Mouse (Mus musculus) liver, embryonic 16.5 days (tissue): ENCODE results near the gene Mepce. TPM values are rescaled to one million over a fixed set of nuclear protein-coding genes. Genes with fewer than 3 reads are reported as not detected.
"Not testable (repeated sequence)": the region's sequence is repeated elsewhere in the genome, so short reads cannot be mapped to it uniquely, and the experiment has no call there.

ENCODE experiments used
- ATAC-seq: fragments of 200-750 bp; cut with Nextera tagmentation; 2 replicates; pipeline ENCODE4 v1.8.0; 2017; ENCODE audit warnings: low read depth, mild to moderate bottlenecking, moderate number of reproducible peaks, moderate library complexity
- H3K27ac ChIP-seq: fragments of 300-500 bp; sonication (generic); 2 replicates; pipeline ENCODE4 v1.5.1; 2014; ENCODE audit warnings: mild to moderate bottlenecking, low read length
- H3K27me3 ChIP-seq: fragments of 300-500 bp; sonication (generic); 2 replicates; pipeline ENCODE4 v1.6.1; 2014; ENCODE audit warnings: low read depth, low read length, mixed read lengths; ENCODE audit not compliant: control insufficient read depth, insufficient read depth
- H3K36me3 ChIP-seq: fragments of 300-500 bp; sonication (generic); 2 replicates; pipeline ENCODE4 v1.6.1; 2014; ENCODE audit warnings: mild to moderate bottlenecking; ENCODE audit not compliant: control insufficient read depth, insufficient read depth
- H3K4me1 ChIP-seq: fragments of 300-500 bp; sonication (generic); 2 replicates; pipeline ENCODE4 v1.6.1; 2014; ENCODE audit warnings: low read depth, low read length, mixed read lengths; ENCODE audit not compliant: control insufficient read depth
- H3K4me2 ChIP-seq: fragments of 300-500 bp; sonication (generic); 2 replicates; pipeline ENCODE4 v1.6.1; 2014; ENCODE audit warnings: low read depth, low read length, mixed read lengths
- H3K4me3 ChIP-seq: fragments of 300-500 bp; sonication (generic); 2 replicates; pipeline ENCODE4 v1.5.1; 2014; ENCODE audit warnings: low read depth, mild to moderate bottlenecking, low read length
- H3K9ac ChIP-seq: fragments of 300-500 bp; sonication (generic); 2 replicates; pipeline ENCODE4 v1.6.1; 2014; ENCODE audit warnings: low read depth, low read length
- H3K9me3 ChIP-seq: fragments of 300-500 bp; sonication (generic); replicated peaks from 2 replicates; pipeline ENCODE4 v1.6.1; 2016; ENCODE audit warnings: low read length; ENCODE audit not compliant: control insufficient read depth
- WGBS: fragments of 180-500 bp; shearing (Covaris S2); extraction: QIAGEN DNeasy Blood & Tissue Kit; methylation state at CpG from one replicate; pipeline ENCODE4 v1.1.7; 2014; ENCODE audit not compliant: insufficient replicate concordance; 5-methylcytosine and 5-hydroxymethylcytosine counted together
- polyA plus RNA-seq: library from polyadenylated mRNA; unstranded; fragments of >200 nt; fragmentation: Nextera tagmentation; extraction: Ambion mirVana; gene quantifications from 2 replicates; pipeline ENCODE4 v1.2.1, GENCODE M21; 2015

Gene Mepce
- polyA plus RNA-seq: 3.8 and 4.6 TPM in 2 replicates

- peak within 1 kb of the TSS; percentile 99 for H3K4me2 ChIP-seq
- peaks cover 13% of the 10 kb centered on the region for H3K36me3 ChIP-seq
- peak within 1 kb of the TSS; percentile 88 for H3K4me3 ChIP-seq
- peaks cover 31% of the 10 kb centered on the region for H3K4me1 ChIP-seq
- no peaks in the 10 kb centered on the region for H3K27me3 ChIP-seq
- peak within 1 kb of the TSS; percentile 100 for H3K27ac ChIP-seq
- under 1% methylated on average over 48 of the region's 48 CpGs for WGBS
- H3K9ac ChIP-seq: peak within 1 kb of the TSS; percentile 95
- peak; percentile 58 for ATAC-seq
- H3K9me3 ChIP-seq: no peaks in the 10 kb centered on the region
Measured at GRCm38 (mm10) chr5:137787151-137787928, at the start of gene Mepce, which contains the start of gene Zcwpw1. Mepce (minus strand) TSS chr5:137787655. Zcwpw1 (plus strand) TSS chr5:137787798.

- not testable (repeated sequence) for H3K4me1 ChIP-seq, ATAC-seq, H3K4me2 ChIP-seq, H3K9ac ChIP-seq, H3K27ac ChIP-seq, H3K36me3 ChIP-seq, H3K9me3 ChIP-seq, H3K4me3 ChIP-seq, H3K27me3 ChIP-seq
Measured at GRCm38 (mm10) chr5:137837110-137837509, 49.7 kb upstream of the Mepce start.

GRCm38 (mm10) chr5:137836611-137837010 is 49.2 kb upstream of the Mepce start:
- Histone ChIP-seq H3K4me3 (no peak overlapping the region), H3K9me3 (no peaks in the 10 kb centered on the region), H3K4me2 (no peak overlapping the region), H3K36me3 (no peaks in the 10 kb centered on the region), H3K27me3 (no peaks in the 10 kb centered on the region), H3K27ac (no peak overlapping the region), H3K9ac (no peak overlapping the region), H3K4me1 (no peaks in the 10 kb centered on the region)
- ATAC-seq: no peak

- 29% methylated on average over 2 of the region's 2 CpGs for WGBS
Measured at GRCm38 (mm10) chr5:137835966-137836520, 48.6 kb upstream of the Mepce start, which contains the start of gene Pilra. Pilra (minus strand) TSS chr5:137836281.

GRCm38 (mm10) chr5:137833500-137833899 is 46.0 kb upstream of the Mepce start:
- ATAC-seq: no peak
- 44% methylated on average over 4 of the region's 4 CpGs for whole genome bisulfite sequencing
- Histone ChIP-seq H3K9me3 (no peaks in the 10 kb centered on the region), H3K27ac (no peak overlapping the region), H3K4me3 (no peak overlapping the region), H3K27me3 (no peaks in the 10 kb centered on the region), H3K36me3 (no peaks in the 10 kb centered on the region), H3K9ac (no peak overlapping the region), H3K4me2 (no peak overlapping the region), H3K4me1 (peaks cover 3% of the 10 kb centered on the region)

More at GRCm38 (mm10) chr5:137835966-137836520, 48.6 kb upstream of the Mepce start, which contains the start of gene Pilra:
- H3K4me3 ChIP-seq: peak within 1 kb of the TSS; percentile 13; the same call in 1 of the 2 replicates
- H3K9me3 ChIP-seq, H3K27me3 ChIP-seq, H3K27ac ChIP-seq, ATAC-seq, H3K9ac ChIP-seq, H3K36me3 ChIP-seq, H3K4me1 ChIP-seq, H3K4me2 ChIP-seq: not testable (repeated sequence)

- Histone ChIP-seq H3K27me3 (no peaks in the 10 kb centered on the region), H3K9ac (no peak overlapping the region), H3K9me3 (no peaks in the 10 kb centered on the region), H3K36me3 (no peaks in the 10 kb centered on the region), H3K27ac (no peak overlapping the region), H3K4me1 (peaks cover 3% of the 10 kb centered on the region), H3K4me3 (no peak overlapping the region), H3K4me2 (no peak overlapping the region)
- 39% methylated on average over 6 of the region's 6 CpGs for WGBS
- no peak; the same call in 1 of the 2 replicates for ATAC-seq
Measured at GRCm38 (mm10) chr5:137831506-137831905, 44.1 kb upstream of the Mepce start.

- H3K27ac ChIP-seq: no peak overlapping the region
- WGBS: 39% methylated on average over 4 of the region's 4 CpGs
Measured at GRCm38 (mm10) chr5:137831106-137831505, 43.7 kb upstream of the Mepce start.

GRCm38 (mm10) chr5:137830238-137830637 is 42.8 kb upstream of the Mepce start:
- H3K4me3 ChIP-seq: no peak overlapping the region
- no peak for ATAC-seq
- H3K4me2 ChIP-seq: no peak overlapping the region
- no peaks in the 10 kb centered on the region for H3K27me3 ChIP-seq
- peaks cover 3% of the 10 kb centered on the region for H3K4me1 ChIP-seq
- H3K9ac ChIP-seq: no peak overlapping the region
- H3K27ac ChIP-seq: peak overlapping the region; percentile 33; the same call in 1 of the 2 replicates
- no peaks in the 10 kb centered on the region for H3K9me3 ChIP-seq
- no peaks in the 10 kb centered on the region for H3K36me3 ChIP-seq
- WGBS: 43% methylated on average over 7 of the region's 7 CpGs

More at GRCm38 (mm10) chr5:137831106-137831505, 43.7 kb upstream of the Mepce start:
- peaks cover 3% of the 10 kb centered on the region for H3K4me1 ChIP-seq
- no peaks in the 10 kb centered on the region for H3K36me3 ChIP-seq
- no peaks in the 10 kb centered on the region for H3K9me3 ChIP-seq
- no peak overlapping the region for H3K9ac ChIP-seq
- no peak overlapping the region for H3K4me3 ChIP-seq
- ATAC-seq: no peak
- H3K4me2 ChIP-seq: no peak overlapping the region
- H3K27me3 ChIP-seq: no peaks in the 10 kb centered on the region

- WGBS: 52% methylated on average over 6 of the region's 6 CpGs
- no peak overlapping the region for H3K9ac ChIP-seq
- no peaks in the 10 kb centered on the region for H3K36me3 ChIP-seq
- H3K9me3 ChIP-seq: no peaks in the 10 kb centered on the region
- peak overlapping the region; percentile 43; the same call in 1 of the 2 replicates for H3K27ac ChIP-seq
- no peak overlapping the region for H3K4me3 ChIP-seq
- no peak for ATAC-seq
- H3K27me3 ChIP-seq: no peaks in the 10 kb centered on the region
- H3K4me2 ChIP-seq: no peak overlapping the region
- H3K4me1 ChIP-seq: peaks cover 3% of the 10 kb centered on the region
Measured at GRCm38 (mm10) chr5:137828694-137829093, 41.2 kb upstream of the Mepce start.
